Mouse (Mus musculus): ENCODE measurements around the gene Snx30.

DNA sequence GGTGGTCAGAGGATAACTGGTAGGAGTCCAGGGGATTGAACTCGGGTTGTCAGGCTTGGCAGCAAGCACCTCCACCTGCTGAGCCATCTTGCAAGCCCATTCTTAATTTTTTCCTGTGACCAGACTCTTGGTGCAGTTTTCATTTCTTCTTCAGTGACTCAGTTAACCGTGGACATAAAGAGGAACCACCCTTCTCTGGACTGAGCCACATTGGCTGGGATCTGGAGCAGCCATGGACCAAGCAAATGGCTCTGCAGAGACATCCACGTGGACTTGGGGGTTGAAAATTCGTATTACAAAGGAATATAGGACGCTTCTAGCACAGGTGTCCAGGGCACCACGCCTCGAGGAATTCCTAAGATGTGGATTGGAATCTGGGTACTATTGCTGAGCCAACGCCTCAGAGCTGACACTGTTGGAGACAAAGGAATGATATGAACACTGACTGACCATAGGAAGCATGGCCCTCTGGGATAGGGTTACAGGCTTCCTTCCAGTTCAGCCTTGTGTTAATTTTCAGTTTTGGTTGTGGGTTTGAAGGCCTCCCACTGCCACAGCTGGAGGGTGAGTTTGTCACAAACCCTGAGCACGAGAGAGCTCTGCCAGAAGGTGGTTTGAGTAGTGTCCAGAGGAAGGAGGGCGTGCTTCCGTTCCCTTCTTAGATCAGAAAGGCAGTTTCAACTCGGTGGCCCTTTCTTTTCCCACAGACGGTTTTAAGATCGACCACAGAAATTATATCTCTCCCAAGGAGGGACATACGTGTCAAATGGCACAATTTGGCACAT lies 39.0 kb downstream of the Snx30 start:
- TF ChIP-seq POLR2AphosphoS5 (IDR thresholded peaks at IDR 0.05; ENCODE audit: borderline replicate concordance, low read depth, low read length), result no peak
- TF ChIP-seq NELFE (IDR thresholded peaks at IDR 0.05; ENCODE audit: low read depth, low read length), result no peak

Measured in MEL (cell line).